Mouse (Mus musculus) layer of hippocampus, postnatal 10 days (tissue): ENCODE measurements around the gene Otop1. TPM values are rescaled to one million over a fixed set of nuclear protein-coding genes. Genes with fewer than 3 reads are reported as not detected.

Experiments used
- DNase-seq, 2 experiments: peaks; one replicate each; pipeline ENCODE4 v3.0.0; 2021; ENCODE audit warnings: low spot score in 2 of 2
- long read RNA-seq: library from polyadenylated mRNA; stranded (forward); transcript quantifications from one replicate; pipeline ENCODE4 v2.0.0, GENCODE M21; 2023
- total RNA-seq, 2 experiments: library from RNA; stranded (reverse); gene quantifications; 2 replicates each; pipeline ENCODE4 v1.2.3; 2021

Otop1 gene
- under 1 TPM in 1 of 2 experiments, not detected in 1; 0.16 TPM for total RNA-seq
- long read RNA-seq, result 0 reads

- DNase-seq, result no peak
Observed at GRCm38 (mm10) chr5:38275771-38276170, at the start of gene Otop1. Gene Otop1, plus strand, starts transcription at chr5:38275972.

GRCm38 (mm10) chr5:38235422-38235821, 40.4 kb upstream of the Otop1 start:
- DNase-seq, result peak; percentile 57 to 60

GRCm38 (mm10) chr5:38236627-38237026, 39.1 kb upstream of the Otop1 start:
- no peak for DNase-seq

GRCm38 (mm10) chr5:38240727-38241472, 34.9 kb upstream of the Otop1 start:
- DNase-seq, result no peak

GRCm38 (mm10) chr5:38241473-38241834, 34.3 kb upstream of the Otop1 start:
- no peak for DNase-seq

- no peak for DNase-seq
Observed at GRCm38 (mm10) chr5:38241966-38242365, 33.8 kb upstream of the Otop1 start.

- DNase-seq, result no peak
Observed at GRCm38 (mm10) chr5:38255195-38255594, 20.6 kb upstream of the Otop1 start.

GRCm38 (mm10) chr5:38255644-38256043, 20.1 kb upstream of the Otop1 start:
- no peak for DNase-seq

GRCm38 (mm10) chr5:38256551-38256950, 19.2 kb upstream of the Otop1 start:
- no peak for DNase-seq

- DNase-seq, result no peak
Observed at GRCm38 (mm10) chr5:38258034-38258772, 17.6 kb upstream of the Otop1 start.

- no peak for DNase-seq
Observed at GRCm38 (mm10) chr5:38258773-38259146, 17.0 kb upstream of the Otop1 start.

GRCm38 (mm10) chr5:38259455-38260106, 16.2 kb upstream of the Otop1 start:
- DNase-seq, result no peak

- DNase-seq, result peak; percentile 67 to 74
Observed at GRCm38 (mm10) chr5:38260107-38260682, 15.6 kb upstream of the Otop1 start, which contains the start of gene Tmem128. Gene Tmem128, plus strand, starts transcription at chr5:38260185.

- no peak for DNase-seq
Observed at GRCm38 (mm10) chr5:38270942-38271341, 4.8 kb upstream of the Otop1 start.

- no peak for DNase-seq
Observed at GRCm38 (mm10) chr5:38273831-38274230, 1.9 kb upstream of the Otop1 start.

- no peak for DNase-seq
Observed at GRCm38 (mm10) chr5:38276451-38276850, 679 bp downstream of the Otop1 start.

- DNase-seq, result peak in 1 of 2 experiments; percentile 20
Observed at GRCm38 (mm10) chr5:38277098-38277866, 1.5 kb downstream of the Otop1 start.

- no peak for DNase-seq
Observed at GRCm38 (mm10) chr5:38277936-38278600, 2.3 kb downstream of the Otop1 start.

GRCm38 (mm10) chr5:38280075-38280474, 4.3 kb downstream of the Otop1 start:
- no peak for DNase-seq

GRCm38 (mm10) chr5:38285724-38286123, 10.0 kb downstream of the Otop1 start:
- DNase-seq, result no peak
